Mouse (Mus musculus) right cerebral cortex, postnatal 25 days (tissue): ENCODE results near the gene Ackr3.
A peak's percentile ranks its signal among the peaks of the same experiment; 100 is the strongest.

Source experiments
- DNase-seq: peaks from one replicate; pipeline ENCODE4 v3.0.0; 2022

Ackr3 gene

GRCm38 (mm10) chr1:90205223-90205622 lies 1.4 kb downstream of the Ackr3 start:
- DNase-seq = peak; percentile 60

GRCm38 (mm10) chr1:90206684-90207083 lies 2.9 kb downstream of the Ackr3 start:
- DNase-seq = no peak

DNA sequence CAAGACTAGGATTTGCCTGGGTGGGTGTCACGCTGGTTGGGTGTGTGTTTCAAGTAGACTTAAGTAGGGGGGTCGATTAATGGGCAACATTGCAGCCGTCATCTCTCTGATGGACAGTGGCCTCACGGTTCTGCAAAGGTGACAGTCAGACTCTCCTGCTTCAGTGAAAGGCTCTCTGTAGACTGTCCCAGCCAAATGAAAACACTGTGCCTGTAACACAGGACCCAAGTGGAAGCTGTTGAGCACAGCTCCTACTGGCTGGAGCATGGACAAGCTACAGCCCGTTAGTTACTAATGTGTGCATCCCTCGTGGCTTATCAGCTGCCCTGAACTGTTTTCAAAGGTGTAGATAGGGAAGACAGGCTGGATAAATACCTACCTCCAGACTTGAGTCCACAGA lies 3.5 kb downstream of the Ackr3 start:
- DNase-seq = no peak

DNA sequence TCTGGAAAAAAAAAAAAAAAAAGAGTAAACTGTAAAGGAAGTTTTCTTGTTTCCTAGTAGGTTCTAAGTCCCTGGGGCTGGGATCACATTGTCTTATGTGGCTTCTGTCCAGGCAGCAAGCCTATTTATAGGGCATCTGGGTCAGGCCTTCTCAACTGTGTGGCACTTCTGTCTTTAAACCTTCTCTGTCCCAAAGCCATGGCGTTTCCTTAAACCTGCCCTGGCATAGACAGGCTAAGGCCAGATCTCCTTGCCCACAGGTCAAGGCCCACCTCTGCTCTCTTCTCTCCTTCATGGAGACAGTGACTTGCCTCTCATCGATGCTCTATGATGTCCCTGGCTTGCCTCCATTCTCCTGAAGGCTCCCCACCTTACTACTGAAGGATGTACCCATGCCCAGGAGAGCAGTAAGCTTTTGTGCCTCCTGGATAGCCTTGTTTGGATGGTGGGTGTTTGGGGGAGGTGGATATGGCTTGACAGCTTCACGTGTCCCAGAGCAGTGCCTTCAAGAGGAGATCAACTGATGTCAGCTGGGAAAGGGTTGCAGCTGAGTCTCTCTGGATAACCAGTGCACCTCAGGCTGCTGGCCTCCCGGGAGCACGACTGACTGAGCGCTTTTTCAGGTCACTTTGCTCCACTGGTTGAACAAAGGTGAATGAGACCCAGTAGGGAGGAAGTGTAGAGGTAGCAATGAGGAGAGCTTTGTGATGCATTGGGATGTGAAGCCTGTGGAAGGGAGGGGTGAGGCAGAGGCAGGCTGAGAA lies 4.1 kb downstream of the Ackr3 start:
- DNase-seq = no peak

GRCm38 (mm10) chr1:90208503-90208860 lies 4.7 kb downstream of the Ackr3 start:
- DNase-seq = no peak

DNA sequence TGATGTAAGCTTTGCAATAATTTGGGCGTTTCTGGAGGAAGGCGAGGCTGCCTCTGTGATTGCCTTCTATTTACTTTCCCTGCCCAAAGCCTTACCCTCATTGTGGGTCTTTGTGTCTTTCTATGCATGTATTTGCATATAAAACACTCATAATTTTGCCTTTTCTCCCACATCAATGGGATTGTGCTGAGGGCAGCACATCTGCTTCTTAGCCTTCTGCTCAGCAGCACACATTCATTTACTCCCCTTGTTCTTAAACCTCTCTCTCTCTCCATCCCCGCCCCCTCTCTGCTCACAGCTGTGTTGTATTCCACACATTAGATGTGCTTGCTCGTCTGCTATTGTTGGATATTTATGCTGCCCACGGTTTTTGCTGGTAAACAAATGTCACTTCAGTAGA lies 5.3 kb downstream of the Ackr3 start:
- no peak for DNase-seq

GRCm38 (mm10) chr1:90209741-90210140 lies 6.0 kb downstream of the Ackr3 start:
- no peak for DNase-seq

- DNase-seq = no peak
These were observed 6.6 kb downstream of the Ackr3 start for GRCm38 (mm10) chr1:90210346-90210745.

DNA sequence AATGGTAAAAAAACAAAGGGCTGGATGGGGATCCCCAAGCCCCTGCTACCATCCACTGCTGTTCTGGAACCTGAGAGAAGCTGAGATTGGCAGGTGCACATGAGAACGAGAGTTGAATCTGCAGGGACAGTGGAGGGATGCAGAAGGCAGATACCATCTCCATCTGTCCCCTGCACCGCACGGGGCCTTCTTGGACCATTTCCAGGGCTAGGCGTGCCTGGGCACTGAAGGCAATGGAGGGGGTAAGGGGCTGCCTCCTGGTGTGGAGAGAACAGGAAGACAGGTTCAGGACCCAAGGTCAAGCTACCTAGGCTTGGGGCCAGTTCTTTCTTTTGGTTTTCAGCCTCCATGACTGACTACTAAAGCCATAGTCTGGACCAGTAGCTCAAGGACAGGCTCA lies 7.0 kb downstream of the Ackr3 start:
- no peak for DNase-seq

GRCm38 (mm10) chr1:90212376-90212775 lies 8.6 kb downstream of the Ackr3 start:
- no peak for DNase-seq

GRCm38 (mm10) chr1:90212901-90213300 lies 9.1 kb downstream of the Ackr3 start:
- no peak for DNase-seq

DNA sequence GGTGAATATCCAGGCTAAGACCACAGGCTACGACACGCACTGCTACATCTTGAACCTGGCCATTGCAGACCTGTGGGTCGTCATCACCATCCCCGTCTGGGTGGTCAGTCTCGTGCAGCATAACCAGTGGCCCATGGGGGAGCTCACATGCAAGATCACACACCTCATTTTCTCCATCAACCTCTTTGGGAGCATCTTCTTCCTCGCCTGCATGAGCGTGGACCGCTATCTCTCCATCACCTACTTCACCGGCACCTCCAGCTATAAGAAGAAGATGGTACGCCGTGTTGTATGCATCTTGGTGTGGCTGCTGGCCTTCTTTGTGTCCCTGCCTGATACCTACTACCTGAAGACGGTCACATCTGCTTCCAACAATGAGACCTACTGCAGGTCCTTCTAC lies 10.2 kb downstream of the Ackr3 start:
- DNase-seq = no peak

DNA sequence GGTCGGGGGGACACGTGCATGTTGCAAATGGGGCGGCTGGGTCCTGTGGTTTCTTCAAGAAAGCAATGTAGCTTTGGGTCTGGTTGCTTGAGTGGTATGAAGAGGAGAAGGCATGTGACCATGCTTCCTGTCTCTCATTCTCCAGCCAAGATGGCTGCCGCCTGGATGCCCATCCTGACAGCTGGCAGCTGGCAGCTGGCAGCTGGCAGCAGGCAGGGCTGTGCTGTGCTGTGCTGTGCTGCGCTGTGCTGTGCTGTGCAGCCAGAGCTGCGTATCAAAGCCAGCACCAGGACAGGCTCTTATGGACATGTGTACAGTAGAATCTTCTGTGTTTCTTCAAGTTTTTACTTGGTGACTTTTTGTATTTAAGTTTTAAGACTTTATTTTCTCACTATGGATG lies 11.1 kb downstream of the Ackr3 start:
- DNase-seq = no peak

DNA sequence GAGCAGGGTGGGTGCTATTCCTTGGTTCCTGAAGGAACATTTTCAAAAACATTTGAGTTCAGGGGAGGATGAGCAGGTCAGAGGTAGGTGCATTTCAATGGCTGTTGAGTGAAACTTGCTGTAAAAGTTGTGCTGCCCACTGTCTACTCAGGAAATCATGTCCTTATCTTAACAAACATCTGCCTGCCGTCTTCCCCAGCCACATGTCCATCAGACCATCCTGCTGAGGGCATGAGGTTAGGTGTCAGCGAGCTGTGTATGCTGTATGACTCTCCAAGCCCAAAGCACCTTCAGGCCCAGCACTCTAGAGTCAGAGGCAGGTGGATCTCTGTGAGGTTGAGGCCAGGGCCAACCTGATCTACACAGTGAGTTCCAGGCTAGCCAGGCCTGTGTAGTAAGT lies 12.1 kb downstream of the Ackr3 start:
- no peak for DNase-seq

GRCm38 (mm10) chr1:90216395-90216794 lies 12.6 kb downstream of the Ackr3 start:
- DNase-seq = no peak

GRCm38 (mm10) chr1:90220280-90220679 lies 16.5 kb downstream of the Ackr3 start:
- no peak for DNase-seq

- DNase-seq = no peak
These were observed 17.1 kb downstream of the Ackr3 start for GRCm38 (mm10) chr1:90220844-90221243.

- DNase-seq = peak; percentile 78
These were observed 18.1 kb downstream of the Ackr3 start for GRCm38 (mm10) chr1:90221811-90222361.

DNA sequence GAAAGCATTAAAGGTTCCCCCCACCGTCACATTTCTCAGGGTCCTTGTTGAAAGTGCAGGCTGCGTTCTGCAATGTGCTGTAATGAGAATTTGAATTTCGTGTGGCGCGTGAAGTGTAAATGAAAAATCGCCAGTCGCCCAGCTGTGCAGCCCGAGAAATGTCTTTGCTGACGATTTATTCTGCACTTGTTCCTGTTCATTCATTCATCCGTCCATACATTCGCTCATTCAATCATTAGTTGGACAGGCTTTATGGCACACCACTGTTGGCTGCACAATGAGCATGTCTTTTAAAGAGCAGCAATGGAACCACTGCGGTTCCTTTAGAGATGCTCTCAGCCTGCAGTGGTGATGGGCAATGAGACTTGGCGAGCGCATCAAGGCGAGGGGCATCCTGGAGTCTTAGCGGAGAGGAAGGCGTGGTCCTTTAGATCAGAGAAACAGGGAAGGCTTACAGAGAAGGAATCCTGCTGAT lies 18.7 kb downstream of the Ackr3 start:
- no peak for DNase-seq

DNA sequence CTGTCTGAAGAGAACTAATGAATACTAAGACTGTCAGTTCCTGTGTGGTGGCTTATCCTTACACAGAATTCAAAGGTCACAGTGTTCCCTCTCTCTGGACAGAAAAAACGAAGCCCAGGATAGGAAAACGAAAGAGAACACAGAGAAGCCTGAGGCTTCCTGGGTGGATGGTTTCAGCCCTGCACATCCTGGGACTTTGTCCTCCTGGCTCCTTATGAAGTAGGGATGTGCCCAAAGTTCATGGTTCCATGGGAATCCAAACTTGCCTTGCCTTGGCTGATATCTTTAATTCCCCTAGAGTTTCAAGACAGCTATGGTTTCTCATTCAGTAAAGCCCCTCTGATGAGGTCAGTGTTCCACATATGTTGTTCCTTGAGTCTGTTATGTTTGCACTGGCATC lies 19.2 kb downstream of the Ackr3 start:
- DNase-seq = no peak

DNA sequence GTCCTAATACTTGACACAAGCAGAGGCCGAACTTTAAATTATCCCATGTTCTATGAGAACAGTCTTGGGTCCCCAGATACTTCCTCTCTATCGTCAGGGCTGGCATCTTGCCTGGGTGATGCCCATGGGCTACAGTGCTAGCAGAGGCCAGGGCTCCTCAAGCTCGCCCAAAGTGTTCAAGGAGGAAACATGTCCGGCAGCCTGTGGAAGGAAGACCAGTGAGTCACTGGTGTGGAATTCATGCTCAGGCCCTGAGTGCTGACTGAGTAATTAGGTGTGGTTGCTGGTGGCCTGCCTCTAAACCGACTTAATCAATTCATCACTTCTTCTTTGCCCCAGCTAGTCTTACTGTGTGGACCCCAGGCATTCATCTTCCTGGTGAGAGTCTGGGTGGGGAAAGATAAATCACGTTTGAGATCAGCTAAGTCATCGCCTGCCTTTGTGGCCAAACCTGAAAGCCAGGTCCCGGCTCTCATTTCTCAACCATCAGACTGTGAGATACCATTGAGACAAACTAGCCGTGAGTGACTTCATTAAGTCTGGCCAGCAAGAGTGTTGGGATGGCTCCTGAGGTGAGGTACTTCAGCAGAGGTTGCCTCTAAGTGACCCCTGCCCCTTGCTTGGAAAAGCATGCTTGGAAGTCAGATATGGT lies 21.9 kb downstream of the Ackr3 start:
- DNase-seq = no peak

- DNase-seq = no peak
These were observed 24.0 kb downstream of the Ackr3 start for GRCm38 (mm10) chr1:90227684-90228322.

GRCm38 (mm10) chr1:90228323-90228697 lies 24.5 kb downstream of the Ackr3 start:
- no peak for DNase-seq

DNA sequence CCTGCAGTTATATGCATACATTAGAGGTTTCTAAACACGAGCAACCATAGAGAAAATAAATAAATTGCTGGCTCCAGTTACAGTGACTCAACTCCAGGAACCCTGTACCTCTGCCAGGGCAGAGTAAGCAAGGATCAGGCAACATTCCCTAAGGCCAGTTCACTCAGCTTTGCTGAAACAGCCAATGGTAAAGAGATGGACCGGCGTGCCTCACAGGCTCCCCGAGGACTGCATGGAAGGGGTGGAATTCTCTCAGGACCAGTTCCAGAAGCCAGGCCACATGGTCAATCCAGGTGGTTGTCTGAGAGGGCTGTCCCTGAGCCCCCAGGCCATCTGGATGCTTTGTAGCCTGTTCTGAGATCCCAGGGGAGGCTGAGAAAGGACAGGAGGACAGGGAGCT lies 26.8 kb downstream of the Ackr3 start:
- DNase-seq = no peak
